Comparison of ENCODE assay signal across 21 mouse cellular contexts in the genomic region with DNA sequence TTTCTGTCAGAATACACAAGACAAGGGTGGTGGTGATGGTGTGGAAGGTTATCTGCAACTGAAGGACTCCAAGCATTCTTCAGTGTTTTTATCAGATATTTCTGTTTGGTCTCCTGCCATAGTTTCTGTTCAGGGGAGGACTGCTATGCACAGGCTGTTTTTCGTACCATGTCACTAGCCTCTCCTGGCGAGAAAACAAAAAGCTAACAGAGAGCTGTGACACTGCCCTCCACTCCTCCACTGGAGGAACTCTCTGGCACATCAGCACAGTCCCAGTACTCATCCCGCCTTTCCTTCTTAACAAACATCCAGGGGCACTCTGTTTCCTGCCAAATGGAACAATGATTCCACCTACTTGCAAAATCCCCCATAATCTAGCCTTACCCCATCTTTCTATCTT.
"Had no signal": no experiment of that assay in that cellular context is flagged by ENCODE, and none has a peak within 500 bp of the region (broad histone marks: within the 10 kb centered on the region; RNA-seq: fewer than 3 reads in every experiment).

No protein-coding gene starts in this region.

- H3K9me3 ChIP-seq: kidney, embryonic 15.5 days; liver, embryonic 13.5 days; megakaryocyte, embryonic 14.5 days; midbrain, embryonic 10.5 days; midbrain, embryonic 13.5 days; neural tube, embryonic 13.5 days had no signal

- H3K4me3 ChIP-seq: kidney, embryonic 15.5 days; left cerebral cortex, adult 2 months; liver, embryonic 13.5 days; megakaryocyte, embryonic 14.5 days; midbrain, embryonic 10.5 days; midbrain, embryonic 13.5 days; myocyte; neural tube, embryonic 13.5 days had no signal

- H3K9ac ChIP-seq: kidney, embryonic 15.5 days; liver, embryonic 13.5 days; midbrain, embryonic 13.5 days; neural tube, embryonic 13.5 days had no signal

- ATAC-seq: intestine, postnatal 0 days; midbrain, embryonic 13.5 days; midbrain, embryonic 16.5 days had no signal

- H3K4me2 ChIP-seq: kidney, embryonic 15.5 days; liver, embryonic 13.5 days; midbrain, embryonic 13.5 days; neural tube, embryonic 13.5 days had no signal

- H3K27ac ChIP-seq: kidney, embryonic 15.5 days; left cerebral cortex, adult 2 months; liver, embryonic 13.5 days; midbrain, embryonic 10.5 days; midbrain, embryonic 13.5 days; neural tube, embryonic 13.5 days; stomach, postnatal 0 days had no signal

- DNase-seq: kidney, adult 2 months; kidney, postnatal 10 days; kidney, postnatal 36 days; layer of hippocampus, postnatal 36 days; liver, embryonic 13.5 days; right cerebral cortex, adult 18-20 months; right cerebral cortex, postnatal 14 days; right cerebral cortex, postnatal 4 days; thymus, adult 2 months; thymus, postnatal 14 days; thymus, postnatal 4 days had no signal

- H3K36me3 ChIP-seq: kidney, embryonic 15.5 days; liver, embryonic 13.5 days; midbrain, embryonic 10.5 days; midbrain, embryonic 13.5 days; neural tube, embryonic 13.5 days had no signal

- H3K27me3 ChIP-seq: kidney, embryonic 15.5 days; liver, embryonic 13.5 days; megakaryocyte, embryonic 14.5 days; midbrain, embryonic 13.5 days; neural tube, embryonic 13.5 days had no signal

- H3K4me1 ChIP-seq: liver, embryonic 13.5 days; megakaryocyte, embryonic 14.5 days; midbrain, embryonic 10.5 days; midbrain, embryonic 13.5 days; neural tube, embryonic 13.5 days had no signal
